Mouse (Mus musculus) kidney, postnatal 4 days (tissue): ENCODE data around the gene Sowaha.

Source experiments
- DNase-seq, 2 experiments: peaks; one replicate each; pipeline ENCODE4 v3.0.0; 2021; ENCODE audit warnings: mixed read lengths in 2 of 2

The Sowaha gene

DNA sequence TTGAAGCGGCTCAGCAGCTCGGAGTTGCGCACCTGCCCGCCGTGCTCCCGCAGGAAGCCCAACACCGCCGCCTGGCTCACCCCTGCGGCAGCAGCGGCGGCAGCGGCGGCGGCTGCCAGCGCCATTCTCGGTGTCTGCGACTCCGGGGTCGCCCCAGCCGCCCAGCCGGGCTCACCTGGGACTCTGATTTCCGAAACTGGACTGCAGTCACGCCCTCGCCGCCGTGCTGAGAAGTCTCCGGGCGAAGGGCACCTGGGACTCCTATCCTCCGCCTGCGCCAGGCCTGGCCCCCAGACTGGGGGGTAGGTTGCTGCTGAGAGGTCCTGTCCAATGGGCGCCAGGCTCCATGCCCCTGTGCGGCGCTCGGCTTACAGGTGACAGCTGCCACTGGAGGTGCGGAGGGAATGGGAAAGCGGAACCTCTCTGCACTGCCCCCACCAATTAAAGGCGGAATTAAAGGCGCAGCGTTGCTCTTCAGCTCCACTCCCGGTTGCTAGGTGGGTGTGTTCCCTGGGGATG is at the start of gene Sowaha, which contains the start of gene Gm9945:
TSS of gene Sowaha (minus strand) at position 492 of the 519 bp plus-strand sequence.
TSS of gene Gm9945 (plus strand) at position 384 of the 519 bp plus-strand sequence.
- DNase-seq, result peak; percentile 47 to 68

DNA sequence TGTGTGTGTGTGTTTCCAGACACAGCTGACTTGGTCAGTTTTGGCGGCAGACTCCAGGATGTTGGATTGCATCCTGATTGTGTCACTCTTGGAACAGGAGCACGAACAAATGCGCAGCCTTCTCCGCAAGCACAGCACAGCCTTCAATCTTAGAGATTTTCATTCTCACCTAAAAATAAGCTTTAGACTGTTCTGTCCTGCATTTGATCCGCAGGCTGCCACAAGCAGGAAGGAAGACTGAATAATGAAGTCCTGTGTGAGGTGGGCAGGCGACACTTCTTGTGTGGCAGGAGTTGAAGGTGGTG is 49.1 kb upstream of the Sowaha start:
- DNase-seq, result peak; percentile 59 to 68

DNA sequence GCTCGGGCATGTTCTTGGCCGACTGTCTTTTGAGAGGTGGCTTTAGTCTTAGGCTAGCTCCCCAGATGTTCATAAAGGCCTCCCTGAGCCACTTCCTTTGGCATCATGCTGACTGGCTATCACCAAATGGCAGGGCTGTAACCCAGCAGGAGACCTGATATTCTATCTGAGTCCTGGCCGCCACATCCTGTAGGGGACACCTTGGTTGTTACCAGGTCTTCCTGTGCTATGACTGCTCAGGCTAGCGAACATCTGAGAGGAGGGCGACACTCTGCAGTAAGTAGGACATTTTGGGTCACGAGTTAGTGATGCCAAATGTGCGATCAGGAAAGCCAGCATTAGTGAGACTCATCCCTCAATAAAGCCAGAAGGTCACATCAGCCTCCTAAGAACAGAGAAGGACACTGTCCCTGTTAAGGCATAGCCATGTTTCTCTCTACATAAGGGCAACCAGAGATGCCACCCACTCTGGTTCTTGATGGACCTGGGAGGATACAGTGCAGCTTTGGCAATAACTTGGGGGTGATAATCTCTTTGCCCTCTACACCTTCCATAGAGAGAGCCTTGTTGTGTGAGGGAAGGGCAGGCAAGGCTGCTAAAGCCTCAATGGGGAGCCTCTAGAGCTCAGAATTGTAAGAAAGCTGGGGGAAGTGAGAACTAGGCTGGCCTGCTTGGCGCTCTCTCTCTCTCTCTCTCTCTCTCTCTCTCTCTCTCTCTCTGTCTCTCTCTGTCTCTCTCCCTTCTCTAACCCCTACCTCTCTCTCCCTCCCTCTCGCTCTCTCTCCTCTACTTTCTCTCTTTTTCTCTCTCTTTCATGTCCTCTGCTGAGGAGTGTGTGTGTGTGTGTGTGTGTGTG is 48.6 kb upstream of the Sowaha start:
- DNase-seq, result no peak

DNA sequence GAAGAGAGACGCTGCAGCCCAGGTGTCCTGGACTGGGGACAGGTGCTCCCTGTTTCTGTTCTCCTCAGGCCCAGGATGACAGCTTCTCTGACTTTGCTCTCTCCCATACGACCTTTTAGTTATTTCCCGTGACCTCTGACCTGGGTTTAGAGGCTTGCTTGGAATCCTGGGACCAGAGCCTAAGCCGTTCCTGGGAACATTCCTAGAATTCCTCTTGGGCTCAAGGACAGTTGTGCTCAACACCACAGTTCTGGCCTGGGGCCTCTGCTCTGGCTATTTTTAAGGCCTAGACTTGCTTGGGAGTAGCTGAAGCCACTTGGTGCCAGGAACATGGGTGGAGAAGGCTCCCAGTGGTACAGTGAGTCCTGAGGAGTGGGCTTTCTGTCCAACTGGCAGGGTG is 45.4 kb upstream of the Sowaha start:
- peak in 1 of 2 experiments; percentile 41 for DNase-seq

DNA sequence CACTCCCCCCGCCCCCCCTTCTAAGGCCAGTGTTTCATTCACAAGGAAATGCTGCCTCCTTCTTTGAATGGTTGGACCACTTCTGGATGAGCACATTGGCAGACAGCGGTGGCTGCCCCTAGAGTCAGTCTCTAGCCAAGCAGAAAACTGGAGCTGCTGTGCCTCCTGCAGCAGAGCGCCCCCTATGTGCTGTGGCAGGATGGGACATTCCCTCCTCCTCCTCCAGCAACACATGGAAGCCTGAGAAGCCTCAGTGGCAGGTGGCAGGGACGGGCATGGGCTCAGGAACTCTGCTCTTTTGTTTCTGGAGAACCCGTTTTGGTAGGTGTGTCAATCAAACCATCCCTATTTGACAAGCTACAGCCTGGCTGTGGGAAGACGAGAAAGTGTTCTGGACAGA is 44.8 kb upstream of the Sowaha start:
- DNase-seq, result peak in 1 of 2 experiments; percentile 36

DNA sequence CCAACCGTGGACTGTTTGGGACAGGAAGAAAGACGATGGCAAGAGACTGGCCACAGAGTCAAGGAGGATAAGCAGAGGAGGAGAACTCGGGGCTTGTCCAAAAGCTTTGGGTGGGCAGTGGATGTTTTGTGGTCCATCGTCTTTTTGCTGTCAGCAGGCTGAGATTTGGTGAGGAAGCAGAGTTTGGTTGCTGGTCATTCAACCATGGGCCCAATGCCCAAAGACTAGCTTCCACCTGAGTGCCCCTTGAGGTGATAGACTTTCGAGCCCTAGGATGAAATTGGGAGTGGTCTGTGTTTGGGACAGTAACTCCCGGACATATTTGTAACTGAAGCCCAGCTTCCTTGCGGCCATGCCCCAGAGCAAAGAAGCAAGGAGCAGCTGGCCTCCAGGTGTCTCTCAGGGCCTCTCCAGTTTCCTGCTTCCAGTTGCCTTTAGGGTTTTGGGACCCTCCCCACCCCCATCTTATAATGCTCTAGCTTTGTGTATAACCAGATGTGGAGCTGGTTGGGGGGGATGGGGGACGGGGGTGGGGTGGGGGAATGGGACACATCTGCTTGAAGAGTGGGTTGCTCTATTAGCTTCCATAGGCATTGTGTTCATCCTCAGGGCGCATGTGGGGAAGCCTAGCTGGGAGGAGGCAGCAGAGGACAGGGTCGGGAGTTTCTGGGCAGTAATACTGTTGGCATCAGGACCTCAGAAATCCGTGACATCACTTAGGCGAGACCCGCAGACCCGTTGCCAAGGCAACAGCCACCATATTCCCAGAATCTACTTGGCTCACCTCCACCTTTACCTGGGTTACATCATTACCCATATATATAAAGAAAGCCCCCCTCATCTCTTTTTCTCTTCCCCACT is 43.7 kb upstream of the Sowaha start:
- DNase-seq, result no peak

DNA sequence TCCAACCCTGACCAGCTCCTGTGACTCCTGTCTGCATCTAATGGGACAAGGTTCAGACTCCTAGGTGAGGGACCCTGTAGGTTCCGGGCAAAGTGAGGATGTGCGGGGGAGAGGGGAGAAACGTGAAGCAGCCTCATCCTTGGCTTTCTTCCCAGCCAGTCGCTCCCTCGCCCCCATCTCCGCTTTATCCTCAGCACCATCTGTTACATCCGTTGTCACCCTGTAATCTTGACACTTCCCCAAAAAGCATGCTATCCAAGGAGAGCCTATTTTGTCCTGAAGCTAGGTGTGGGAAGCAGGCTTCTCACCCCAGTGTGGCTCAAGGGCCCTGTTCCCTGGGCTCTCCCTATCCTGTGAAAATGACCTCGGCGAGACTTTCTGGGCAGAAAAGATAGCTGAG is 42.9 kb upstream of the Sowaha start:
- no peak for DNase-seq

DNA sequence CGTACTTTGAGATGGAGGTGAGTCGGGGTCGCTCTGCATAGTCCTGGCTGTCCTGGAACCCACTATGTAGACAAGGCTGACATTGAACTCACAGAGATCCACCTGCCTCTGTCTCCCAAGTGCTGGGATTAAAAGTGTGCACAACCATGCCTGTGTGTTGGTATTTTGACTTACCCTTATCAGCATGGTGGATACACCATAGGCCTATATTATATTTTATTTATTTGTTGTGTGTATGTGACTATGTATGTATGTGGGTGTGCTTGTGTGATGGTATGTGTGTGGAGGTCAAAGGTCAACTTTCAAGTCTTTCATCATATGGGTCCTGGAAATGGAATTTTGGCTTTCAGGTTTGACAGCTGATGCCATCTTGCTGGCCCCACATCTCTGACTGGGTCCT is 42.3 kb upstream of the Sowaha start:
- no peak for DNase-seq

DNA sequence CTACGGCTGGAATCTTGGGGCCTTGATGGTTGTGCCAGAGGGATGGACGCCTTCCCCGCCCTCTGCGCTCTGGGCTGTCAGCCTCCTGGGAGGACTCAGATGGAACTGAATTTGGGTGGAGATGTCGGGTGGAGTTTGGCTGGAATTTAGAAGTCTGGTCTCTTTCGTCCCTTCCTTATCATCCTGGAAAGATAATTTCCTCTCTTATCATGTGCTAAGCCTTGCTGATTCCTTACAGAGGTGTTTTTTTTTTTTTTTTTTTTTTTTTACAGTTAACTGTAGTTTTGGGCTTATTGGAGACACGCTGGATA is 41.7 kb upstream of the Sowaha start:
- no peak for DNase-seq

DNA sequence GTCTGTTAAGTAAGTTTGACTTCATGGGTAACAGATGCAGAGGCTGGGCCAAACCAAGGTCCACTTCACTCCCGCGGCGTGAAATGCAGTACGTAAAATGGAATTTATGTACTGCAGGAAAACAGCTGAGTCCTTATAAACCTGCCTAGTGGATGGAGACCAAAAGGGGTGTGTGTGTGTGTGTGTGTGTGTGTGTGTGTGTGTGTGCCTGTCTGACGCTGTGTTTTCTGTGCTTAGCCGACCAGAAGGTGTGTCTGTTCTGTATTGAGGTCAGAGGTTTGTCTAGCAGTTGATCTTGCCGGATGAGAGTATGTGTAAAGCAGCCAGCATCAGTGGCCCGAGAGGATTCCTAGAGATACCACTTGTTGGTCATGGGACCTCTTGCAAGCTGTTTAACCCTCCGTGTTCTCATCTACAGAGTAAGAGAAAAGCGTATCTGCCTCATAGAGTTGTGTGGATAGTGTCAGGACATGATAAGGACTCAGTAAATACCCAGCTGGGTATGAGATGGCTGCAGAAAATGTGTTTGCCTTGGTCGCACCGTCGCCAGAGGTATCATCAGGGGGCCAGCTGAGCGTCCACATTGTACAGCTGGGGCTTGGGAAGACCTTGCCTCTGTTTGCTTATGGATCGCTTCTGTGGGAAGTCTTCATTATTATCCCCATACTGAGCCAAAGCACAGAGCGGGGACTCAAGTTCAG is 41.2 kb upstream of the Sowaha start:
- DNase-seq, result peak; percentile 17 to 45

DNA sequence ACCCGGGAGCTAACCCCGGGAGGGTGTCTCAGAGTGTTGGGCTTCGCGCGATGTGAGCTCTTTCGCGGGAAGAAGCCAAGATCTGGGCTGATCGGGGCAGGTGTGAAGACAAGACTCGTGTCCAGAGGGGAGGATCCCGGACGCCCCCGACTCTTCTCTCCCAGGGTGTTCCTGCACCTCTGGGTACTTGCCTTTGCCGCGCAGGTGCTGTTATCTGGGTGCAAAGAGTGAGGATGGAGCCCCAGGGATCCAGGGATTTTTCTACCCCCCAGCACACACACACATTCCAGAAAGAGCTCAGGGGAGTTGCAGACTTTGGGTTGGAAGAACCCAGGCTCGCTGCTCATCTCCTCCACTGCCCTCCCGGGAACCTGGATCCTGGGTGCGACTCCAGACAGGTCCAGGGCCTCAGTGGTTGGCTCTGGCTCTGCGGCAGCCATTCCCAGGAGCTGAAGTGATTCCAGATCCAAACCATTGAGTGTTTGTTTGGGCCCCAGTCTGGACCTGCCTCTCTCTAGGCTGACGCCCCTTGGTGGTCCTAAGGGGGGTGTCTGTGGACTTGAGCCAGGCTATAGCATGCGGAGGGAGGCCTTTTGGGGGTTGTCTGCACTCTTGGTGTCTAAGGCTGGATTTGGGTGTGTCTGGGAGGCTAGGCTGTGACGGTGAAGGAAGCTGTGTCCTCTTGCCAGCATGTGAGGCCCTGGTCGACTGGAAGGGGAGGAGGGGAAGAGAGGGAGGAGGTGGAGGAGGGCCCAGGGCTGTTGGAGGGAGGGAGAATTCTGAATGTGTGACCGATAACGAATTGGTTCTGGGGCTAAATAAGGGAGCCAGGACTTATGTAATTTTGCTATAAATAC is 40.3 kb upstream of the Sowaha start:
- peak; percentile 50 to 65 for DNase-seq

DNA sequence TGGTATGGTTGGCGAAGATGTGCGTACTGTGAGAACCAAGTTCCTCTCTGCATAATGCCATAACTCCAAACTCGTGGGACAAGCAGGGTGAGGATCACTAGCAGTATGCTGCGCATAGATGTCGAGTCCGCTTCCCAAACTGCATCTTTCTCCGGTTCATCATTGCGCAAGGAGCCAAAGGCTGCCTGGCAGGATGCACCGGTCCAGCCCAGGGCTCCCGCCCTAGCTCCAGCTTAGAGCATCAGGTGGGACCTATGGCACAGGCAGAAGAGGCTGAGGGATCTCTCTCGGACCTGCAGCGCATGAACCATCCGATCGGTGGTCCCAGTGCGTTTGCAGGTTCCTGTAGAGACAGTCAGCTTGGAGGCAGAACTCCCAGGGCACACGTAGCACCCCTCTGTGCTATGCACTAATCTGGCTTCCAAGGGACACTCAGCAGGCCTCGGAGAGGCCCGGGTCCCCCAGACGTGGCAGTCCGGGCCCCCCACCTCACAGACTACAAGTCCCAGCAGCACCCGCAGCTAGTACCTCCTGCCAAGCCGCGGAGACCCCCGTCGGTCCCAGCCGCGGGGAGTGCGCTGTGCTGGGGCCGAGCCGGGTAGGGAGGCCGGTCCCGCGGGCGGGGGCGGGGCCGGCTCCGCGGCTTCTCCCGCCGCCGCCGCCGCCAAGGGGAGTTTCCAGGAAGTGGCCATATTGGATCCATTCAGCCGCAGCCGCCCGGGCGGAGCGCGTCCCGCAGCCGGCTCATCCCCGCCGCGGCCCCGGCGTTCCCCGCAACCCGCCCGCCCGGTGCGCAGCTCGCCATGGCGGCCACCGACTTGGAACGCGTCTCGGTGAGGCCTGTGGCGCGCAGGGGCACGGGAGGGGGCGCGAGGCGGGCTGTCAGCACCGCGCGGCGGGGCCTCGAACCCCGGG is 39.4 kb upstream of the Sowaha start, which contains the start of gene Sept8:
TSS of gene Sept8 (plus strand) at position 51 of the 915 bp plus-strand sequence.
- peak; percentile 68 to 80 for DNase-seq

DNA sequence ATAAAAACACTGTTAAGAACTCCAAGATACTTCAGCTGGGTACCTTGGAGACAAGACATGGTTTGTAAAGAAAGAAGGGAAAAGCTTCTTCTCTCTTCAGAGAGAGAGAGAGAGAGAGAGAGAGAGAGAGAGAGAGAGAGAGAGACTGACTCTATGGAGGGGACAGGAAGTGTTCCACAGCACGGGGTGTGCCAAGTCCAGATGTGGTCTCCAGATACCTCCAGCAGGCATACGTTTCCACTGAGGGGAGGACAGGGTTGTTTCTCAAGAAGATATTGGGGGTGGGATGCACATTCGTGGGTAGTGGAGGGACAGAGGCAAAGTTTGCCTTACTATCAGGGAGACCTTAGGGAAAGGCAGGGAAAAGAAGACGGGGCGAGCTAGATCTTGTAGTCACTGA is 38.7 kb upstream of the Sowaha start:
- DNase-seq, result no peak

DNA sequence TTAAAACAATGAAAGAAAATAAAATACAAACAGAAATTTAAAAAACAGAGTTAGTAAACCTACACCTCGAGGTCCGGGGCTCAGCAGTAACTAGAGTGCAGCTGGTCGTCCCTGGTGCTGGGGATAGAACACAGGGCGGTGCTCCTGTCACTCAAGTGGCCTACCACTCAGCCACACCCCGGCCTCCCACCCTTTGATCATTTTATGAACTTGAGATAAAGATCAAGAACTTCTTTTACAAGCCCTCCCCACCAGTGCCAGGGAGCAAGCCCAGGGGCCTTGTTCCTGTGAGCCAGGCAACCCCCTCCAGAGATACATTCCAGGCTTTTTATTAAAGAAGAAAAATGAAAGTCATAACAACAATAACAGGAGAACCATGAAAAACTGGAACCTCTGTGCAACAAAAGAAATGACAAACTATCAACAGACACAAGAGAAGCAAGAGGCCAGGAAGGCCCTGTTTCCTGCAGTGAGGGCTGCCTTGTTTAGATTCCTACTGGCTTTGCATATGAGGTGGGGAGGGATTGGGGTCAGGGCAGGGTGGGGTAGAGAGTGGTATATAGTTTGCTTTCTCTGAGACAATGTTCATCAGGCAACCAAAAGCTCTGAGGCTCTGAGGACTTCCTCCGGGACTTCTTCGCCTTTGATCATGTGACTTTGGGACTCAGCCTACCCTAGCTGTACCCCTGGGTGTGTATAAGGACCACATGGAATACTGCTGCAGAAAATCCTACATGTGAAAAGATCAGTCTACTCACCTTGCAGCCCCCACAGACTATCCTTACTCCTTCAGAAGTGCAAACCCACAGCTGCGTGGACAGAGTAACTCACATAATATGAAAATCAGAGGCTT is 36.9 kb upstream of the Sowaha start:
- DNase-seq, result no peak

DNA sequence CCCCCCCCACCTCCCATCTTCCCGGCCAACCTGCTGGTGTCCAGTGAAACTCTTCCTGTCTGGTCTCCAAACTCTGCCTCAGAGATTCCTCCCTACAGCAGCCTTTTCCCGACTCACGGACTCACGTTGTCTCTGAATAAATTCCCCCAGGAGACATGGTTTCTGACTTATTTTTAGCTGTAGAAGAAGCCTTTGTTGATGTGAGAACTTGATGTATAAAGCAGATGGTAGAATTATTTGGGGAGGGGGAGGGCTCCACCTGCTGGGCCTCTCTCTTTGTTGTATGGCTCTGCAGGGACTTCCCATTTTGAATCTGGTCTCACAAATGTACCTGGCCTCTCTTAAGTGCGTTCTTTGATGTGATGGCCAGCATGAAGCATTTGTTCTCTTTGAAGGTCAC is 30.3 kb upstream of the Sowaha start:
- DNase-seq, result no peak

DNA sequence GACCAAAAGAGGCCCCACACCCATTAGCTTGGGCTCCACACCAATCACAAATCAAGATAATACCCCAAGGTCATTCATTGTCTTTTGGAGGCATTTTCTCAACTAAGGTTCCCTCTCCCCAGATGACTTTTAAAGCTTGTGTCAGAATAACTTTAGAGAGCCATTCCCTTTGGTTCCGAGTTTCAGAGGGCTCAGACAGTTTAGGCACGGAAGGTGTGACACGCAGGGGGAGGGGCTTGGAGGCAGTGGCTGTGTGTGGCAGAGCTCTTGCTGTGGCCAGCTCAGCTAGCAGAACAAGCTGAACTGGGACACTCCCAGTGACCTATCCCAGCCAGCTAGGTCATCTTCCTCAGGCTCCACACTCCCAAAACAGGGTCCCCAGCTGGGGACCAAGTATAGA is 28.5 kb upstream of the Sowaha start:
- no peak for DNase-seq

DNA sequence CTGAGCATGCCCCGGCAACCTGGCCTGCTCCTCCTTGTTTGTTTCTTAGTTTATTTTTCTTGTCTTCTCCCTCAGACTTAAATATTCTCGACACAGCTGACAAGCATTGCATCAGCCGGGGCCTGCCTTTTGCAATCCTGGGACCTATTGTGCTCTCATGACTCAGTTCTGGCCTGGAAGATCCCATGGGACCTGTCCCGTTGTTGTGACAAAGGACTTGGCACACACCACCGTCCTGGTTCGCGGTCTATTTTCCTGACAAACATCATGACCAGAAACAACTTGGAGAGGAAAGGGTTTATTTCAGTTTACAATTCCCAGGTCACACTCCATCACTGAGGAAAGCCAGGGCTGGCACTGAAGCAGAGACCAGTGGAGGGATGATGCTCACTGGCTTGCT is 28.1 kb upstream of the Sowaha start:
- peak in 1 of 2 experiments; percentile 50 for DNase-seq

DNA sequence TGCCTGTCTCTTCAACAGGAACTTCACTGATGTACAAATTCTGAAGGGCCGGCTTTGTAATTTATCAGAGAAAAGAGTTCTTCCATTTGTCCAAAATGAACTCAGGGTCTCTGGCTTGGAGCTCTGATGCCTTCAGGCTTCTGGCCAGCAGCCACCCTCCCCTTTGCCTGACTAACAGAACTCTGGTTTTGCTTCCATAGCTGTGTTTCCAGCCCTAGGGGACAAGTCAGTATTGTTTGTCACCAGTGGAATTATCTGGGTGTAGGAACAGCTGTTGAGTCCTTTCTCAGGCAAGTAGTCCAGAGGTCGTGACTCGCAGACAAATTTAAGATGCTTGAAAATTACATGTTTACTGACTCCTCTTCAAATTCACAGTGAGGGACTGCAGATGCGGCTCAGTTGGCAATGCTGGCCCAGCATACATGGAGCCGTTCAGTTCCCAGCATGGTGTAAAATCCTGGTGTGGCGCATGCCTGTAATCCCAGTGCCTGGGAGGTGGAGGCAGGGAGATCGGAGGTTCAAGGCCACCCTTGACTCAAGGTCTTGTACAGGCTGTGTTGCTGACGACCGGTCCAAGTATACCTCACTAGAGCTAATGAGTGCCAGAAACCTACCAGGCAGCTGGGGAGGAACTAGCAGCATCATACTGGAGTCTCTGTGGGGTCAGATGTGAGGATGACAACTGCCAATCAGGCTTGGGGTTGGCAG is 27.2 kb upstream of the Sowaha start:
- DNase-seq, result peak in 1 of 2 experiments; percentile 52

DNA sequence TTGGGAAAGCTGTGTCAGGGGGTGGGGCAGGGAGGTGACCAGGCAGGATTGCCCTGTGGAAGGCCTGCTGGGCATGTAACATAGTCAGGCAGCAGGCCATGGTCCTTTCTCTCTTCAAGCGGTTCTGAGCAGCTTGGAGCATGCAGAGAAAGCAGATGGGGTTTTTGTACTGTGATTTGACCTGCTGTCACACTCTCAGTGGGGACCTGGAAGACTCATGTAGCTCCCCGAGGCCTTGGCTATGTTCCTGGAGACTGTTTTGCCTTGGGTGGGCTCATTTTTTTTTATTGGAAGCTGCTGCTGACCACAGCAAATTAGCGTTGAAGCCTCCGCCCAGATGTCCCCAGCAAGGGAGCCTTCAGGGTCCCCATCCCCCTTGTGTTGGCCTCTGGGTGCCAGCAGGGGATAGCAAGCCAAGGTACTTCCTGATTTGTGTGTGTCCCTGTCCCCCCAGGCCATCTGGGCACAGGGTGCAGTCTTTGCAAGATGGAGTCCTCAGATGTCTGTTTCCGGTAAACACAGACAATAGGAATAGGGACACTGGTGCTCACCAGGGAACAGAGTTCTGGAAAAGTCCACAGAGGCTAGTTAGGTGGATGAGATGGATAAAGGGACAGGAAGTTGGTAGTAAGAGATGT is 25.1 kb upstream of the Sowaha start:
- DNase-seq, result no peak
